Comparison of ENCODE assay signal across 8 mouse cellular contexts in the genomic region with DNA sequence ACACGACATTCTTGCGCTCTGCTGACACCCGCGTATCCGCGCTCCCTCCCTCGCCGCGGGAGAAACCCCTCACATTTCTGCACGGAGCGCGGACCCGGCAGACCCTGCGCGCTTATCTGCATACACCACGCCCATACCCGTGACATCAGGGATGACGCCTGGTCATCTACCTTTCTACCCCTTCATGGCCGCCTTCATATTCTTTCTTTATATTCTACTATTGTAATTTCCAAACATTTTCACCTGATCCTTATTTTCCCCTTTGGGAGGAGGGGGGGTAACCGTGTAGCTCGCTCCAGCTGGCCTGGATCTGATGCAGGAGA.
DNase-seq lines count a peak whose midpoint lies in the region; ATAC-seq and TF ChIP-seq lines count a peak whose summit lies in the region.
"Not testable (repeated sequence)": the region's sequence is repeated elsewhere in the genome, so short reads cannot be mapped to it uniquely, and the experiment has no call there.

No protein-coding gene starts in this region.

- WGBS in embryonic facial prominence, embryonic 14.5 days = 0% methylated on average over 2 of the region's 21 CpGs
- 6% methylated on average over 2 of the region's 21 CpGs for WGBS in forebrain, postnatal 0 days
- WGBS in hindbrain, embryonic 12.5 days = 0% methylated on average over 2 of the region's 21 CpGs
- WGBS in kidney, embryonic 14.5 days = 0% methylated on average over 1 of the region's 21 CpGs
- WGBS in liver, embryonic 11.5 days = 6% methylated on average over 2 of the region's 21 CpGs
- WGBS in lung, embryonic 15.5 days = 4% methylated on average over 2 of the region's 21 CpGs
- 0% methylated on average over 2 of the region's 21 CpGs for WGBS in midbrain, embryonic 15.5 days
- WGBS in stomach, embryonic 15.5 days = 0% methylated on average over 1 of the region's 21 CpGs

- not testable (repeated sequence) for H3K9me3 ChIP-seq in embryonic facial prominence, embryonic 14.5 days (ENCODE audit: control insufficient read depth, low read length); forebrain, postnatal 0 days (ENCODE audit: low read length); hindbrain, embryonic 12.5 days (replicated peaks); kidney, embryonic 14.5 days (ENCODE audit: control insufficient read depth, low read length); liver, embryonic 11.5 days (ENCODE audit: control insufficient read depth, low read length); lung, embryonic 15.5 days; midbrain, embryonic 15.5 days; stomach, embryonic 15.5 days

- not testable (repeated sequence) for H3K4me1 ChIP-seq in embryonic facial prominence, embryonic 14.5 days (ENCODE audit: control insufficient read depth, insufficient read depth, low read length); forebrain, postnatal 0 days (ENCODE audit: insufficient read depth); hindbrain, embryonic 12.5 days; kidney, embryonic 14.5 days (ENCODE audit: control insufficient read depth, insufficient read depth, low read length); liver, embryonic 11.5 days (replicated peaks; ENCODE audit: control insufficient read depth, insufficient read depth, low read length); lung, embryonic 15.5 days; midbrain, embryonic 15.5 days; stomach, embryonic 15.5 days

- not testable (repeated sequence) for H3K36me3 ChIP-seq in embryonic facial prominence, embryonic 14.5 days (ENCODE audit: control insufficient read depth, insufficient read depth, low read length); forebrain, postnatal 0 days (ENCODE audit: insufficient read depth); hindbrain, embryonic 12.5 days; kidney, embryonic 14.5 days (ENCODE audit: control insufficient read depth, insufficient read depth, low read length); liver, embryonic 11.5 days (ENCODE audit: control insufficient read depth, insufficient read depth, low read length); lung, embryonic 15.5 days; midbrain, embryonic 15.5 days (replicated peaks); stomach, embryonic 15.5 days

- peak; percentile 91 for ATAC-seq in embryonic facial prominence, embryonic 14.5 days (ENCODE audit: low read depth)
- peak; percentile 34; the same call in 1 of the 2 replicates for ATAC-seq in forebrain, postnatal 0 days
- peak; percentile 72 for ATAC-seq in hindbrain, embryonic 12.5 days (ENCODE audit: low FRiP score)
- peak; percentile 88 for ATAC-seq in kidney, embryonic 14.5 days (ENCODE audit: low FRiP score, low TSS enrichment)
- ATAC-seq in liver, embryonic 11.5 days (replicated peaks; ENCODE audit: low FRiP score) = peak; percentile 84
- ATAC-seq in lung, embryonic 15.5 days (ENCODE audit: borderline replicate concordance, extremely low read depth, low FRiP score, low TSS enrichment) = peak; percentile 73; the same call in 1 of the 2 replicates
- peak; percentile 87 for ATAC-seq in midbrain, embryonic 15.5 days (replicated peaks)
- peak; percentile 80; the same call in 1 of the 2 replicates for ATAC-seq in stomach, embryonic 15.5 days (ENCODE audit: insufficient read depth, low FRiP score, low read depth)

- H3K4me3 ChIP-seq in embryonic facial prominence, embryonic 14.5 days (ENCODE audit: low read depth, low read length); forebrain, postnatal 0 days (ENCODE audit: low read depth, low read length); hindbrain, embryonic 12.5 days; kidney, embryonic 14.5 days (ENCODE audit: low read length); liver, embryonic 11.5 days (ENCODE audit: low read depth, low read length); lung, embryonic 15.5 days; midbrain, embryonic 15.5 days; stomach, embryonic 15.5 days (replicated peaks): not testable (repeated sequence)

- H3K27ac ChIP-seq in embryonic facial prominence, embryonic 14.5 days (replicated peaks; ENCODE audit: low read depth, low read length); forebrain, postnatal 0 days (ENCODE audit: low read depth, low read length); hindbrain, embryonic 12.5 days; kidney, embryonic 14.5 days (ENCODE audit: low read depth, low read length); liver, embryonic 11.5 days (ENCODE audit: low read depth, low read length); lung, embryonic 15.5 days; midbrain, embryonic 15.5 days; stomach, embryonic 15.5 days: not testable (repeated sequence)

- not testable (repeated sequence) for TF ChIP-seq CTCF in forebrain, postnatal 0 days (IDR thresholded peaks at IDR 0.05; ENCODE audit: low read depth)

- H3K4me2 ChIP-seq in embryonic facial prominence, embryonic 14.5 days (ENCODE audit: low read depth, low read length); forebrain, postnatal 0 days (ENCODE audit: low read depth); hindbrain, embryonic 12.5 days (replicated peaks); kidney, embryonic 14.5 days (replicated peaks; ENCODE audit: low read depth, low read length); liver, embryonic 11.5 days; lung, embryonic 15.5 days; midbrain, embryonic 15.5 days; stomach, embryonic 15.5 days: not testable (repeated sequence)

- DNase-seq in embryonic facial prominence, embryonic 14.5 days (ENCODE audit: low spot score); forebrain, postnatal 0 days; liver, embryonic 11.5 days (ENCODE audit: low spot score): not testable (repeated sequence)

- peaks cover 20% of the 10 kb centered on the region for H3K27me3 ChIP-seq in embryonic facial prominence, embryonic 14.5 days (replicated peaks; ENCODE audit: control insufficient read depth, insufficient read depth, low read length)
- H3K27me3 ChIP-seq in forebrain, postnatal 0 days (ENCODE audit: insufficient read depth, low read length) = peaks cover 20% of the 10 kb centered on the region
- H3K27me3 ChIP-seq in hindbrain, embryonic 12.5 days = peaks cover 21% of the 10 kb centered on the region
- peaks cover 18% of the 10 kb centered on the region for H3K27me3 ChIP-seq in kidney, embryonic 14.5 days (ENCODE audit: control insufficient read depth, insufficient read depth, low read length)
- H3K27me3 ChIP-seq in liver, embryonic 11.5 days (replicated peaks; ENCODE audit: control insufficient read depth, insufficient read depth, low read length) = not testable (repeated sequence)
- peaks cover 22% of the 10 kb centered on the region for H3K27me3 ChIP-seq in lung, embryonic 15.5 days
- peaks cover 19% of the 10 kb centered on the region for H3K27me3 ChIP-seq in midbrain, embryonic 15.5 days (replicated peaks)
- H3K27me3 ChIP-seq in stomach, embryonic 15.5 days (replicated peaks) = peaks cover 13% of the 10 kb centered on the region

- H3K9ac ChIP-seq in embryonic facial prominence, embryonic 14.5 days (ENCODE audit: low read depth, low read length); forebrain, postnatal 0 days; hindbrain, embryonic 12.5 days; kidney, embryonic 14.5 days (ENCODE audit: low read depth, low read length); liver, embryonic 11.5 days (ENCODE audit: low read depth, low read length); lung, embryonic 15.5 days; midbrain, embryonic 15.5 days; stomach, embryonic 15.5 days: not testable (repeated sequence)

Comparison
In these comparisons a context has a peak if more than half of its experiments do, and no peak if none do; other contexts are left out.
1. ATAC-seq: peak in every context shown above with its lines; median percentile 91 in embryonic facial prominence, embryonic 14.5 days; 88 in kidney, embryonic 14.5 days; 87 in midbrain, embryonic 15.5 days; 84 in liver, embryonic 11.5 days; 80 in stomach, embryonic 15.5 days; 73 in lung, embryonic 15.5 days; 72 in hindbrain, embryonic 12.5 days; 34 in forebrain, postnatal 0 days.